Mouse (Mus musculus) limb, embryonic 12.5 days (tissue): Measurements from ENCODE around the gene Myof. TPM values are rescaled to one million over a fixed set of nuclear protein-coding genes. Genes with fewer than 3 reads are reported as not detected.

Experiments
- ATAC-seq: fragments of 200-750 bp; cut with Nextera tagmentation; 2 replicates; pipeline ENCODE4 v1.8.0; 2017; ENCODE audit warnings: low read depth, moderate TSS enrichment; ENCODE audit not compliant: insufficient number of reproducible peaks, insufficient read depth, low FRiP score, low TSS enrichment
- H3K27ac ChIP-seq: fragments of 300-500 bp; sonication (generic); 2 replicates; pipeline ENCODE4 v1.5.1; 2016; ENCODE audit warnings: mild to moderate bottlenecking, moderate library complexity
- H3K27me3 ChIP-seq: fragments of 300-500 bp; sonication (generic); 2 replicates; pipeline ENCODE4 v1.6.1; 2016; ENCODE audit warnings: mild to moderate bottlenecking, moderate library complexity
- H3K36me3 ChIP-seq: fragments of 300-500 bp; sonication (generic); 2 replicates; pipeline ENCODE4 v1.6.1; 2016; ENCODE audit warnings: mild to moderate bottlenecking, moderate library complexity
- H3K4me1 ChIP-seq: fragments of 300-500 bp; sonication (generic); replicated peaks from 2 replicates; pipeline ENCODE4 v1.6.1; 2016
- H3K4me2 ChIP-seq: fragments of 300-500 bp; sonication (generic); 2 replicates; pipeline ENCODE4 v1.6.1; 2016; ENCODE audit warnings: mild to moderate bottlenecking, moderate library complexity
- H3K4me3 ChIP-seq: fragments of 300-500 bp; sonication (generic); replicated peaks from 2 replicates; pipeline ENCODE4 v1.5.1; 2016; ENCODE audit warnings: mild to moderate bottlenecking
- H3K9ac ChIP-seq: fragments of 300-500 bp; sonication (generic); replicated peaks from 2 replicates; pipeline ENCODE4 v1.6.1; 2016; ENCODE audit warnings: mild to moderate bottlenecking, moderate library complexity
- H3K9me3 ChIP-seq: fragments of 300-500 bp; sonication (generic); 2 replicates; pipeline ENCODE4 v1.6.1; 2016; ENCODE audit warnings: mild to moderate bottlenecking, moderate library complexity
- WGBS: fragments of 180-500 bp; shearing (Covaris S2); methylation state at CpG from one replicate; pipeline ENCODE4 v1.1.7; 2016; 5-methylcytosine and 5-hydroxymethylcytosine counted together
- polyA plus RNA-seq: library from polyadenylated mRNA; unstranded; fragments of >200 nt; fragmentation: Nextera tagmentation; extraction: Ambion mirVana; gene quantifications from 2 replicates; pipeline ENCODE4 v1.2.1, GENCODE M21; 2016

Gene Myof
- polyA plus RNA-seq, 1 experiment from 2014 or later, result 6.2 TPM

GRCm38 (mm10) chr19:37907451-37908320 lies 135.7 kb downstream of the Myof start:
- H3K4me2 ChIP-seq, result peak overlapping the region; percentile 45

GRCm38 (mm10) chr19:37906916-37907315 lies 136.5 kb downstream of the Myof start:
- Histone ChIP-seq H3K36me3 (no peaks in the 10 kb centered on the region), H3K4me2 (peak overlapping the region; percentile 45)

More at GRCm38 (mm10) chr19:37907451-37908320, 135.7 kb downstream of the Myof start:
- peak; percentile 56 for ATAC-seq
- peak overlapping the region; percentile 88 for H3K27ac ChIP-seq
- H3K9me3 ChIP-seq, result no peaks in the 10 kb centered on the region
- H3K27me3 ChIP-seq, result no peaks in the 10 kb centered on the region
- 7% methylated on average over 17 of the region's 17 CpGs for WGBS
- H3K4me3 ChIP-seq, result no peak overlapping the region
- 0 out of 2 replicates have a peak overlapping the region, but pooled peaks have one; percentile 12 for H3K9ac ChIP-seq
- no peaks in the 10 kb centered on the region for H3K36me3 ChIP-seq
- peaks cover 37% of the 10 kb centered on the region for H3K4me1 ChIP-seq

GRCm38 (mm10) chr19:37896081-37896480 lies 147.3 kb downstream of the Myof start:
- H3K9ac ChIP-seq, result no peak overlapping the region
- H3K36me3 ChIP-seq, result no peaks in the 10 kb centered on the region
- no peak overlapping the region for H3K4me2 ChIP-seq
- WGBS, result 42% methylated on average over 7 of the region's 7 CpGs
- H3K27me3 ChIP-seq, result no peaks in the 10 kb centered on the region
- H3K4me3 ChIP-seq, result no peak overlapping the region
- ATAC-seq, result no peak
- H3K9me3 ChIP-seq, result no peaks in the 10 kb centered on the region
- H3K27ac ChIP-seq, result no peak overlapping the region
- H3K4me1 ChIP-seq, result no peaks in the 10 kb centered on the region

More at GRCm38 (mm10) chr19:37906916-37907315, 136.5 kb downstream of the Myof start:
- Histone ChIP-seq H3K27me3 (no peaks in the 10 kb centered on the region), H3K9ac (no peak overlapping the region), H3K9me3 (no peaks in the 10 kb centered on the region), H3K27ac (peak overlapping the region; percentile 88), H3K4me3 (no peak overlapping the region), H3K4me1 (peaks cover 43% of the 10 kb centered on the region)
- no peak for ATAC-seq
- whole genome bisulfite sequencing, result 34% methylated on average over 3 of the region's 3 CpGs

GRCm38 (mm10) chr19:37891006-37891405 lies 152.4 kb downstream of the Myof start:
- H3K4me1 ChIP-seq, result 0 out of 2 replicates have a peak, but pooled peaks cover 4% of the 10 kb centered on the region
- no peaks in the 10 kb centered on the region for H3K9me3 ChIP-seq
- WGBS, result 91% methylated on average over 2 of the region's 2 CpGs
- H3K4me3 ChIP-seq, result no peak overlapping the region
- no peak overlapping the region for H3K4me2 ChIP-seq
- no peak overlapping the region for H3K9ac ChIP-seq
- no peak overlapping the region for H3K27ac ChIP-seq
- no peak for ATAC-seq
- no peaks in the 10 kb centered on the region for H3K27me3 ChIP-seq
- no peaks in the 10 kb centered on the region for H3K36me3 ChIP-seq

- no peak for ATAC-seq
- no peak overlapping the region for H3K9ac ChIP-seq
- 13% methylated on average over 15 of the region's 15 CpGs for WGBS
- H3K9me3 ChIP-seq, result no peaks in the 10 kb centered on the region
- H3K4me2 ChIP-seq, result peak overlapping the region; percentile 53
- no peak overlapping the region for H3K27ac ChIP-seq
- H3K4me3 ChIP-seq, result peak overlapping the region; percentile 20
- 0 out of 2 replicates have a peak, but pooled peaks cover 9% of the 10 kb centered on the region for H3K4me1 ChIP-seq
- no peaks in the 10 kb centered on the region for H3K36me3 ChIP-seq
- 0 out of 2 replicates have a peak, but pooled peaks cover 6% of the 10 kb centered on the region for H3K27me3 ChIP-seq
Observed at GRCm38 (mm10) chr19:37886355-37887120, 156.8 kb downstream of the Myof start.

- Histone ChIP-seq H3K27me3 (peaks cover 47% of the 10 kb centered on the region), H3K4me1 (peaks cover 20% of the 10 kb centered on the region), H3K27ac (no peak overlapping the region), H3K9me3 (no peaks in the 10 kb centered on the region), H3K4me2 (no peak overlapping the region), H3K4me3 (no peak overlapping the region), H3K36me3 (no peaks in the 10 kb centered on the region), H3K9ac (no peak overlapping the region)
- WGBS, result 7% methylated on average over 9 of the region's 9 CpGs
- ATAC-seq, result no peak
Observed at GRCm38 (mm10) chr19:37881431-37882081, 161.8 kb downstream of the Myof start.

- Histone ChIP-seq H3K27me3 (peaks cover 45% of the 10 kb centered on the region), H3K4me1 (peaks cover 13% of the 10 kb centered on the region), H3K9me3 (no peaks in the 10 kb centered on the region), H3K4me3 (peak overlapping the region; percentile 11; the same call in 1 of the 2 replicates), H3K36me3 (no peaks in the 10 kb centered on the region), H3K9ac (no peak overlapping the region), H3K27ac (no peak overlapping the region), H3K4me2 (peak overlapping the region; percentile 37)
- 4% methylated on average over 20 of the region's 20 CpGs for WGBS
- no peak for ATAC-seq
Observed at GRCm38 (mm10) chr19:37877511-37878167, 165.7 kb downstream of the Myof start.

- H3K9ac ChIP-seq, result no peak overlapping the region
- no peaks in the 10 kb centered on the region for H3K9me3 ChIP-seq
- ATAC-seq, result no peak
- peaks cover 45% of the 10 kb centered on the region for H3K27me3 ChIP-seq
- H3K36me3 ChIP-seq, result no peaks in the 10 kb centered on the region
- WGBS, result 63% methylated on average over 6 of the region's 6 CpGs
- H3K4me2 ChIP-seq, result no peak overlapping the region
- no peak overlapping the region for H3K4me3 ChIP-seq
- H3K27ac ChIP-seq, result no peak overlapping the region
- H3K4me1 ChIP-seq, result peaks cover 13% of the 10 kb centered on the region
Observed at GRCm38 (mm10) chr19:37876605-37877245, 166.7 kb downstream of the Myof start.

- Histone ChIP-seq H3K36me3 (no peaks in the 10 kb centered on the region), H3K4me3 (no peak overlapping the region), H3K4me1 (peaks cover 12% of the 10 kb centered on the region), H3K27ac (no peak overlapping the region), H3K9me3 (no peaks in the 10 kb centered on the region), H3K4me2 (no peak overlapping the region), H3K9ac (no peak overlapping the region), H3K27me3 (peaks cover 23% of the 10 kb centered on the region)
- ATAC-seq, result no peak
- WGBS, result 81% methylated on average over 1 of the region's 1 CpGs
Observed at GRCm38 (mm10) chr19:37873499-37873898, 169.9 kb downstream of the Myof start.

GRCm38 (mm10) chr19:37867592-37867991 lies 175.8 kb downstream of the Myof start:
- no peaks in the 10 kb centered on the region for H3K4me1 ChIP-seq
- no peak overlapping the region for H3K27ac ChIP-seq
- H3K9ac ChIP-seq, result no peak overlapping the region
- no peak overlapping the region for H3K4me2 ChIP-seq
- no peaks in the 10 kb centered on the region for H3K36me3 ChIP-seq
- H3K4me3 ChIP-seq, result no peak overlapping the region
- no peaks in the 10 kb centered on the region for H3K9me3 ChIP-seq
- no peak for ATAC-seq
- no peaks in the 10 kb centered on the region for H3K27me3 ChIP-seq
- WGBS, result 80% methylated on average over 3 of the region's 3 CpGs
